Mouse (Mus musculus) liver, embryonic 15.5 days (tissue): ENCODE measurements around the gene Tspan9. TPM values are rescaled to one million over a fixed set of nuclear protein-coding genes. Genes with fewer than 3 reads are reported as not detected.

Experiments used
- ATAC-seq: fragments of 200-750 bp; cut with Nextera tagmentation; 2 replicates; pipeline ENCODE4 v1.8.0; 2017; ENCODE audit warnings: moderate number of reproducible peaks, mild to moderate bottlenecking, moderate library complexity; ENCODE audit not compliant: insufficient read depth
- H3K27ac ChIP-seq: fragments of 300-500 bp; sonication (generic); replicated peaks from 2 replicates; pipeline ENCODE4 v1.5.1; 2015; ENCODE audit warnings: mild to moderate bottlenecking, inconsistent platforms
- H3K27me3 ChIP-seq: fragments of 300-500 bp; sonication (generic); 2 replicates; pipeline ENCODE4 v1.6.1; 2015; ENCODE audit warnings: mild to moderate bottlenecking, inconsistent platforms
- H3K36me3 ChIP-seq: fragments of 300-500 bp; sonication (generic); replicated peaks from 2 replicates; pipeline ENCODE4 v1.6.1; 2015; ENCODE audit warnings: moderate library complexity, mild to moderate bottlenecking, inconsistent platforms
- H3K4me1 ChIP-seq: fragments of 300-500 bp; sonication (generic); replicated peaks from 2 replicates; pipeline ENCODE4 v1.6.1; 2015; ENCODE audit warnings: inconsistent platforms
- H3K4me2 ChIP-seq: fragments of 300-500 bp; sonication (generic); 2 replicates; pipeline ENCODE4 v1.6.1; 2015; ENCODE audit warnings: moderate library complexity, mild to moderate bottlenecking, inconsistent platforms
- H3K4me3 ChIP-seq: fragments of 300-500 bp; sonication (generic); replicated peaks from 2 replicates; pipeline ENCODE4 v1.5.1; 2015; ENCODE audit warnings: mild to moderate bottlenecking, inconsistent platforms
- H3K9ac ChIP-seq: fragments of 300-500 bp; sonication (generic); 2 replicates; pipeline ENCODE4 v1.6.1; 2015; ENCODE audit warnings: moderate library complexity, mild to moderate bottlenecking, inconsistent platforms
- H3K9me3 ChIP-seq: fragments of 300-500 bp; sonication (generic); replicated peaks from 2 replicates; pipeline ENCODE4 v1.6.1; 2016; ENCODE audit warnings: inconsistent platforms
- WGBS: fragments of 180-500 bp; shearing (Covaris S2); methylation state at CpG from one replicate; pipeline ENCODE4 v1.1.7; 2015; ENCODE audit warnings: mixed read lengths; ENCODE audit not compliant: insufficient replicate concordance; 5-methylcytosine and 5-hydroxymethylcytosine counted together
- polyA plus RNA-seq: library from polyadenylated mRNA; unstranded; fragments of >200 nt; fragmentation: Nextera tagmentation; extraction: Ambion mirVana; gene quantifications from 2 replicates; pipeline ENCODE4 v1.2.1, GENCODE M21; 2015

Gene Tspan9
- polyA plus RNA-seq, 1 experiment from 2014 or later = 23.6 TPM

GRCm38 (mm10) chr6:128033868-128034250 lies 109.5 kb downstream of the Tspan9 start:
- Histone ChIP-seq H3K27ac (no peak overlapping the region), H3K27me3 (peaks cover 48% of the 10 kb centered on the region), H3K4me2 (peak overlapping the region; percentile 66), H3K9ac (no peak overlapping the region), H3K36me3 (no peaks in the 10 kb centered on the region), H3K4me1 (peaks cover 6% of the 10 kb centered on the region), H3K4me3 (no peak overlapping the region), H3K9me3 (no peaks in the 10 kb centered on the region)
- WGBS = 19% methylated on average over 4 of the region's 4 CpGs
- no peak for ATAC-seq

- Histone ChIP-seq H3K9ac (no peak overlapping the region), H3K4me2 (no peak overlapping the region), H3K36me3 (no peaks in the 10 kb centered on the region), H3K9me3 (no peaks in the 10 kb centered on the region), H3K27me3 (peaks cover 48% of the 10 kb centered on the region), H3K4me1 (peaks cover 6% of the 10 kb centered on the region), H3K27ac (no peak overlapping the region), H3K4me3 (no peak overlapping the region)
- 42% methylated on average over 11 of the region's 11 CpGs for WGBS
- ATAC-seq = no peak
Measured at GRCm38 (mm10) chr6:128033172-128033867, 110.1 kb downstream of the Tspan9 start.

GRCm38 (mm10) chr6:128032252-128033171 lies 110.9 kb downstream of the Tspan9 start:
- H3K27me3 ChIP-seq = peaks cover 45% of the 10 kb centered on the region
- WGBS = 28% methylated on average over 16 of the region's 16 CpGs
- H3K36me3 ChIP-seq = no peaks in the 10 kb centered on the region
- no peak overlapping the region for H3K9ac ChIP-seq
- no peaks in the 10 kb centered on the region for H3K9me3 ChIP-seq
- ATAC-seq = no peak
- H3K4me3 ChIP-seq = no peak overlapping the region
- no peak overlapping the region for H3K4me2 ChIP-seq
- no peak overlapping the region for H3K27ac ChIP-seq
- H3K4me1 ChIP-seq = peaks cover 6% of the 10 kb centered on the region

GRCm38 (mm10) chr6:128031584-128031983 lies 111.8 kb downstream of the Tspan9 start:
- Histone ChIP-seq H3K4me1 (peaks cover 6% of the 10 kb centered on the region), H3K27ac (no peak overlapping the region), H3K27me3 (peaks cover 40% of the 10 kb centered on the region), H3K4me3 (no peak overlapping the region), H3K9ac (no peak overlapping the region), H3K4me2 (no peak overlapping the region), H3K36me3 (no peaks in the 10 kb centered on the region), H3K9me3 (no peaks in the 10 kb centered on the region)
- 37% methylated on average over 2 of the region's 2 CpGs for WGBS
- no peak for ATAC-seq

DNA sequence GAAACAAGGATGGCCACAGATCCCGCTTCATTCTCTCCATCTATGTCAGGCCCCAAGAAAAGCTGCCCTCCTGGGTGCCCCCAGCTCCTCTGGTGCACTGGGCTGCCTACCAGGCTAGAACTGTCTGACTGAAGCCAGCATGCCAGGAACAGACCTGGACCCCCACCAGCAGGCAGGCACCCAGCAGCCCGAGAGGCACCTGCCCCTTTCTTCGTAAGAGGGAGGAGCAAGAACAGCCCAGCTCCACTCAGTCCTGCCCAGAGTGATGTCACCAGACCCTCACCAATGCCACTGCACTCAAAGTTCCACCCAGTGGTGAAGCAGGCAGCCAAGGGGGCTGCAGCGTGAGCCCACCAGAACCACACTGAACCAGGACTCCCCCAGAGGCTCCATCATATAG lies 112.3 kb downstream of the Tspan9 start:
- H3K27ac ChIP-seq = no peak overlapping the region
- H3K27me3 ChIP-seq = peaks cover 36% of the 10 kb centered on the region
- no peaks in the 10 kb centered on the region for H3K9me3 ChIP-seq
- 73% methylated on average over 4 of the region's 4 CpGs for WGBS
- peaks cover 6% of the 10 kb centered on the region for H3K4me1 ChIP-seq
- no peak overlapping the region for H3K4me3 ChIP-seq
- no peak overlapping the region for H3K9ac ChIP-seq
- no peaks in the 10 kb centered on the region for H3K36me3 ChIP-seq
- no peak for ATAC-seq
- no peak overlapping the region for H3K4me2 ChIP-seq

DNA sequence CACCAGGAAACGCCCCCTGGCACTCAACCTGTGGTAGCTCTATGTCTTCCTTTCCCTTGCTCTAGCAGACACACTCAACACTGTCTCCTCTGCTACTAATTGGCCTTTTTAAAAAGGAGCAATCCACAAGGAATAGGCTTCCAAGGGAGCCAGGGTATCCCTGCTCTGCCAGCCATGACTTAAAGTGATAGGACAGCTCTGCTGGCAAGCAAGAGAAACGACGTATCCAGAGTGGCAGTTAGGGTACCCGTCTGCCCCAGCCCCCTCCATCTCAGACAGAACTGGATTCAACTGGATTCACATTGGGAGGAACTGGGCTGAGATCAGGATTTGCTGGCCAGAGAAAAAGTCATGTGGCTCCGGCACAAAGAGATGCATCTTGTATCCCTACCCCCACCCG lies 112.9 kb downstream of the Tspan9 start:
- Histone ChIP-seq H3K9ac (no peak overlapping the region), H3K4me2 (no peak overlapping the region), H3K27ac (no peak overlapping the region), H3K36me3 (no peaks in the 10 kb centered on the region), H3K27me3 (peaks cover 29% of the 10 kb centered on the region), H3K4me3 (no peak overlapping the region), H3K4me1 (peaks cover 6% of the 10 kb centered on the region), H3K9me3 (no peaks in the 10 kb centered on the region)
- no peak for ATAC-seq
- WGBS = 64% methylated on average over 6 of the region's 6 CpGs

DNA sequence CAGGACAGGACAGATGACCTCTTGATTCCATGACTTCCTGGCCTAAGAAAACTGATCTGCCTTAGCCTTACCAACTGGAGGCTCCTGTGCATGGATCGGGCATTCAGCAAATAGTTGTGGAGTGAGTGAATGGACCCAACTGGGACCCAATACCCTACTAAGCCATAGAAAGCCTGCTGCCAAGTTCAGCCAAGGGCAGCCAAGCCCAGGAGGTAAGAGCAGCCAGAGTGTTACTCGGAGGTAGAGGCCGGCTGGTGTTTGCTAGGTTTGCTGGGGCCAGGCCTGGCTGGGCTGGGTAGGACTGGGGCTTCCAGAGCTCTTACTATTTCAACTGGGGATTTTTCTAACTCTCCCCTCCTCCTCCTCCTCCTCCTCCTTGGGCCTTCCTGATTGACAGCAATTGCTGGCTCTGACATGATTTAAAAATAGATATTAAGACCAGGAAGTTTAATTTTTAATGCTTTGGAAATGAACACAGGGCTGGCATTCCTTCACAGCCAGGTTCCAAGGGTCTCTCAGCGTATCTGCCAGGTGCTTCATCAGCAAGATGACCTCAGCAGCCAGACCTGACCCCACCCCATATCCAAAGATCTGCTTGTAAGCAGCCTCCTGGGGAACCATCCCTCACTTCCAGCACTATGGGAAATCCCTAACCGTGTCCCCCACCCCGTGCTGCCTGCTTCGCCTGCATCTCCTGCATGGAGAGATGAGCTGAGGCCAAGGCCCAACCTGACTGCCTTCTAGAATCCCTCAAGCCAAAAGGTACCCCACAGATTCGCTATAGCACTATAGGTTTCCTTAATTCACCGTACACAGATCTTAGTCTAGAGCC lies 113.7 kb downstream of the Tspan9 start:
- Histone ChIP-seq H3K9ac (no peak overlapping the region), H3K9me3 (no peaks in the 10 kb centered on the region), H3K27me3 (peaks cover 22% of the 10 kb centered on the region), H3K4me2 (no peak overlapping the region), H3K4me1 (peaks cover 6% of the 10 kb centered on the region), H3K4me3 (no peak overlapping the region), H3K27ac (no peak overlapping the region), H3K36me3 (no peaks in the 10 kb centered on the region)
- WGBS = 66% methylated on average over 9 of the region's 9 CpGs
- no peak for ATAC-seq

DNA sequence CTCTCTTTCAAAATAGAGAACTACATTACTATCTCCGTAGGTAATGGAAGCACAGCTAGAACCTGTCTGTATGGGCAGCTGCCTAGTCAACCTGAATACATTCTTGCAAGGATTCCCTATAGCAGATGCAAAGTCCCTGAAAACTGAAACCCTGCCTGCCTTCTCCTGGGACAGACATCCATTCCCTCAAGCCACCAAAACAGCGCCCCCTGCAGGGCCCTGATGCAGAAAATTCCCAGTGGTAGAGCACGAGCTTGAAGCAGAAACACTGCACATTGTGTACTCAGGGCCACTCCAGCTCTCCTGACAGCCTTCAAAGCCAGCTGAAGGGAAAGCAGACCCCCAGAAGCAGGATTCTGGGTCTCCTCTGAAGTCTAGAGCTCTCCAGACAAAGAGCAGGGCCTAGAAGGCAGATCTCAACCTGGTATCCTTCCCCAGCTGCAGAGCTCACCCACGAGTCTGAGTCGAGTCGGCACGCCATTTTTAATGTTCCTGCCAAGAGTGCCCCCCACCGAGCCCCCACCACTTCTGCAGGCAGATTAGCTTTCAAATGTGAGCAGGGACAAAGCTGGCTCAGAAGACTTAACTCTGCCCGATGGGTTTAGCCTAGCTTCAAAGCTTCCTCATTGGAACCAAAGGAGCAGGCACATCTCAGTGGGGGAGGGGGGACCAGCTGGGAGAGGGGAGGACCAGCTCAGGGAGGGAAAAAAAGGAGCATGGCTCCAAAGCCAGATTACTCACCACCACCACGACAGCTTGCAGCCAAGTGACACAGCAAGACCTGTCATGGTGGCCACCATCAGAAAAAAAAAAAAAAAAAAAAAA lies 115.1 kb downstream of the Tspan9 start:
- Histone ChIP-seq H3K4me1 (no peaks in the 10 kb centered on the region), H3K36me3 (no peaks in the 10 kb centered on the region), H3K4me2 (no peak overlapping the region), H3K27me3 (peaks cover 8% of the 10 kb centered on the region), H3K27ac (no peak overlapping the region), H3K9ac (no peak overlapping the region), H3K4me3 (no peak overlapping the region), H3K9me3 (no peaks in the 10 kb centered on the region)
- ATAC-seq = no peak
- WGBS = 48% methylated on average over 10 of the region's 10 CpGs

DNA sequence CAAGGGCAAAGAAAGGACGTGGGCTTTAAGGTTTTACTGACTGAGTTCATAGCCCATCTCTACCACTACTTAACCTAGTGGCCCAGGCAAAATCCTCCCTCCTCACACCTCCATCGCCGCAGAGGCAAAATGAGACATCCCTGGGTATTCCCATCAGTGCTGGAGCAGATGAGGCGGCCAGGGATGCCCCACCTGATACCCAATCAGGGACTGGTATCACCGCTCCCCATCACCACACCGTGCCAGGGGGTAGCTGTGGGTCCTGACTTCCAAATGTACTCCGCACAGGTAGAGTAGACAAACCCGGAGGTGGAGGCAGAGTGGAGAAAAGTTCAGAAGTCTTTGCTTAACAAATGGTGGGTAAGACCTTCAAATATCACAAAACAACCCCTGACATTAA lies 117.4 kb downstream of the Tspan9 start:
- ATAC-seq = no peak
- H3K4me2 ChIP-seq = no peak overlapping the region
- WGBS = 68% methylated on average over 8 of the region's 8 CpGs

DNA sequence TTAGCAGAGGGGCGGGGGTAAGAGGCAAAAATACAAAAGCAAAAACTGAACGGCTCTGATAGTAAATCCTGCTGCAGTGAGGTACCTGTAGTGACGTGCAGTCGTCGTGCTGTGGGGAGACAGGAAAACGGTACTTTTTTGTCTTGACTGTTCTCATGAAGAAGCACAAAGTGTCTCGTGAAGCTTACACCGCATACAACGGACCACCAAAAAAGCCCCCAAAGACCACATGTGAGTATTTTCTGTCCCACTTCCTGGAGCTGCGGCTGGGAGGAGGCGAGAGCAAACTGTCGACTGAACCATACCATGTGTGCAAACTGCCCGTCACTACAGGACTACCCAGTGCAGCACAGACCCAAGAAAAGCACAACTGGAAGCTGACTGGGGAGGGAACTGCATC lies 117.8 kb downstream of the Tspan9 start:
- Histone ChIP-seq H3K9ac (no peak overlapping the region), H3K9me3 (no peaks in the 10 kb centered on the region), H3K4me3 (no peak overlapping the region), H3K27me3 (no peaks in the 10 kb centered on the region), H3K36me3 (no peaks in the 10 kb centered on the region), H3K4me2 (no peak overlapping the region), H3K4me1 (no peaks in the 10 kb centered on the region), H3K27ac (no peak overlapping the region)
- ATAC-seq = no peak
- 54% methylated on average over 13 of the region's 13 CpGs for WGBS

More for the DNA sequence above, 117.4 kb downstream of the Tspan9 start:
- H3K4me3 ChIP-seq = no peak overlapping the region
- H3K36me3 ChIP-seq = no peaks in the 10 kb centered on the region
- no peak overlapping the region for H3K27ac ChIP-seq
- no peaks in the 10 kb centered on the region for H3K9me3 ChIP-seq
- no peaks in the 10 kb centered on the region for H3K4me1 ChIP-seq
- H3K9ac ChIP-seq = no peak overlapping the region
- no peaks in the 10 kb centered on the region for H3K27me3 ChIP-seq
